Mouse (Mus musculus) G1E (cell line): ENCODE measurements around the gene Ube2n.

Source experiments
- CTCF ChIP-seq: IDR thresholded peaks from 2 replicates; pipeline ENCODE4 v1.5.1; 2012; ENCODE audit warnings: low read depth, low read length, inconsistent platforms, mixed read lengths
- GATA1 ChIP-seq: IDR thresholded peaks from 2 replicates; pipeline ENCODE4 v1.6.1; 2012; ENCODE audit warnings: borderline replicate concordance, low read length, inconsistent platforms, mixed read lengths

- TF ChIP-seq CTCF (no peak), GATA1 (no peak)
Observed at GRCm38 (mm10) chr10:95517656-95518055, 2.7 kb downstream of the Ube2n start.
